Mouse (Mus musculus): ENCODE measurements around the gene Btn1a1. TPM values are rescaled to one million over a fixed set of nuclear protein-coding genes. Genes with fewer than 3 reads are reported as not detected.

Gene Btn1a1
- polyA plus RNA-seq, 1 experiment from 2014 or later, result 0.14 TPM

DNA sequence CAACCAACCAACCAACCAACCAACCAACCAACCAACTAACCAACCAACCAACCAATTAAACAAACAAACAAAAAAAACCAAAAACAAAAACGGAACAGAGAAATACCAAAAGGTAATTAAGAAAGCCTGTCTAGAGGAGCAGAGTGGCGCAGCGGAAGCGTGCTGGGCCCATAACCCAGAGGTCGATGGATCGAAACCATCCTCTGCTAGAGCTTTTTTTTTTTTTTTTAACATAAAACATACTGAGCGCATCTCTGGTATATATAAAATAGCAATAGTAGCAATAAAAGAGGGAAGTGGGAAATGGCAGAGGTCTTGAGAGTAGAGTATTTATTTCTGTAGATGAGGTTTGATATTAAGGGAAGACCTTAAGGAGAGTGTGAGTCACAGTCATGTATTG, 34.2 kb upstream of the Btn1a1 start:
- Histone ChIP-seq H3K36me3 (ENCODE audit: insufficient read depth, low read length) (no peaks in the 10 kb centered on the region), H3K4me2 (replicated peaks; ENCODE audit: low read depth, low read length) (no peak overlapping the region), H3K27ac (ENCODE audit: low read length) (no peak overlapping the region), H3K27me3 (replicated peaks; ENCODE audit: insufficient read depth, low read length) (no peaks in the 10 kb centered on the region), H3K9me3 (ENCODE audit: low read length) (no peaks in the 10 kb centered on the region), H3K9ac (replicated peaks; ENCODE audit: low read depth) (no peak overlapping the region), H3K4me1 (ENCODE audit: insufficient read depth, low read depth, low read length) (peaks cover 9% of the 10 kb centered on the region; the same call in 1 of the 2 replicates), H3K4me3 (ENCODE audit: low read depth, low read length) (no peak overlapping the region)
- TF ChIP-seq EP300 (IDR thresholded peaks at IDR 0.05), result no peak
- no peak for TF ChIP-seq CTCF (IDR thresholded peaks at IDR 0.05)
- ATAC-seq, result no peak
- DNase-seq (ENCODE audit: low spot score), result no peak
- 38% methylated on average over 7 of the region's 7 CpGs for WGBS

DNA sequence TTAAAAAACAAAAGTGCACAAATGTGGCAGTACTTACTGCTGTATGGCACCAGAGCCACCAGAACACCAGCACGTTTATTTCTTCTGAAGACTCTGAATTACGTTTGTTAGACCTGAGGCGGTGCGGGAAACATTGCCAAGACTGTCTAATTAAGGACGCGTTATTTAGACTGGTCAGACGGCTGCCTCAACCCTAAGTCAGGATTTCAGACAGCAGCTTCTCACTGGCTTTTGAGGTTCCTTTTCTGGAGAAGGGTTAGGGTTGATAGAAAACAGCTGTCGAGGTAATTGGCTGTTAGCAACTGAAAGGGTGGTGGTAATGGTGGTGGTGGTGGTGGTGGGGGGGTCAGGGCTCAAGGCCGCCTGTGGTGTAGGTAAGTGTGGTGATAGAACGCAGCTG, 33.0 kb upstream of the Btn1a1 start:
- no peaks in the 10 kb centered on the region for H3K27me3 ChIP-seq (replicated peaks; ENCODE audit: insufficient read depth, low read length)
- DNase-seq (ENCODE audit: low spot score), result peak; percentile 43
- peak overlapping the region; percentile 36 for H3K4me2 ChIP-seq (replicated peaks; ENCODE audit: low read depth, low read length)
- H3K4me1 ChIP-seq (ENCODE audit: insufficient read depth, low read depth, low read length), result peaks cover 9% of the 10 kb centered on the region; the same call in 1 of the 2 replicates
- no peaks in the 10 kb centered on the region for H3K36me3 ChIP-seq (ENCODE audit: insufficient read depth, low read length)
- H3K9me3 ChIP-seq (ENCODE audit: low read length), result no peaks in the 10 kb centered on the region
- H3K9ac ChIP-seq (replicated peaks; ENCODE audit: low read depth), result no peak overlapping the region
- H3K27ac ChIP-seq (ENCODE audit: low read length), result no peak overlapping the region
- peak; percentile 16; the same call in 1 of the 2 replicates for ATAC-seq
- WGBS, result 12% methylated on average over 10 of the region's 10 CpGs
- TF ChIP-seq CTCF (IDR thresholded peaks at IDR 0.05) (no peak), EP300 (IDR thresholded peaks at IDR 0.05) (no peak)
- H3K4me3 ChIP-seq (ENCODE audit: low read depth, low read length), result peak overlapping the region; percentile 11; the same call in 1 of the 2 replicates

DNA sequence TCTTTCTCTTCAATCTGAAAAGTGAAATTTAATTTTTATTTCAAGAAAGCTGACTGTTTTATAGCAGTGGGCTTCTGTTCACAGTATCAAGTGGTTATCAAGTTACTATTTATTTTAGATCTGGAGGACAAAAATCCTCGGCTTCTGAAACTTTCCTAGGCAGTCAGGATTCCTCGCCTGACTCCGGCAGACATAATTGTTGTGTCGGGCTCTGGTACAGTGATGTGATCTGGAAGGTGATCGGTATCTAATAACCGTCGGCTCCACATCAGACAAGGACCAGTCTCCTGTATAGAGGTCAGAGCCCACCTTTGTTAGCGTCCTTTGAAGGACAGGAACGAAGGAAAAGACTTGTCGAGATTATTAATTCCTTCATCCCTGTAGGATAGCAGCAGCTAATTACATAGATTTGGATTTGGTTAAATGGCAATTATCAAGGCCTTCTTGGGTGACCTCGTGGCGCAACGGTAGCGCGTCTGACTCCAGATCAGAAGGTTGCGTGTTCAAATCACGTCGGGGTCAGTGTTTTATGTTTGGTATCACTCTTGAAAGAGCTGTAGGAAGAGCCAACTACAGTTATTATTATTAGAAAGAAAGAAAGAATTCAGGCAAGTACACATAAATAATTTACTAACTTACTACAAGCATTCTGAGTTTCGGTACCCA, 32.1 kb upstream of the Btn1a1 start:
- Histone ChIP-seq H3K4me2 (replicated peaks; ENCODE audit: low read depth, low read length) (peak overlapping the region; percentile 36), H3K9ac (replicated peaks; ENCODE audit: low read depth) (no peak overlapping the region), H3K36me3 (ENCODE audit: insufficient read depth, low read length) (no peaks in the 10 kb centered on the region), H3K27ac (ENCODE audit: low read length) (no peak overlapping the region), H3K9me3 (ENCODE audit: low read length) (no peaks in the 10 kb centered on the region), H3K27me3 (replicated peaks; ENCODE audit: insufficient read depth, low read length) (no peaks in the 10 kb centered on the region), H3K4me3 (ENCODE audit: low read depth, low read length) (peak overlapping the region; percentile 11; the same call in 1 of the 2 replicates), H3K4me1 (ENCODE audit: insufficient read depth, low read depth, low read length) (peaks cover 9% of the 10 kb centered on the region; the same call in 1 of the 2 replicates)
- ATAC-seq, result no peak
- DNase-seq (ENCODE audit: low spot score), result no peak
- TF ChIP-seq CTCF (IDR thresholded peaks at IDR 0.05) (no peak), EP300 (IDR thresholded peaks at IDR 0.05) (no peak)
- WGBS, result 14% methylated on average over 19 of the region's 19 CpGs

DNA sequence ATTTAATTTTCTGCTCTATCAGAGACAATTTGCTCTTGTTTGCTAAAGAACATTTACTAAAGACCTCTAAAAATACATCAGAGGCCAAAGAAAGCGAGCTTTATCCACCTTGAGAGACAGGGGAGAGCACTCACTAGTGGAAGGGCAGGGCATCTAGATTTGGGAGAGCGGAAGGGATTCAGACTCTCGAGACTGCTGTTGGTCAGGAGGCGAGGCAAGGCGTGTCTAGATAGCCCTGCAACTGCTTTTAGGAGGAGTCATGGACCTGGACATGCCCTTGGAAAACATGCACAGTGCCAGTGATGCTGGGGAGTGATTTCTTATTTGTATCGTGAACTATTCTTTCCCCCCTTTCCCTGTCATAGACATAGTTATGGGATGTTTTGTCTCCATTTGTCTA, 29.8 kb upstream of the Btn1a1 start:
- H3K9me3 ChIP-seq (ENCODE audit: low read length), result no peaks in the 10 kb centered on the region
- TF ChIP-seq CTCF (IDR thresholded peaks at IDR 0.05) (no peak), EP300 (IDR thresholded peaks at IDR 0.05) (no peak)
- no peak for DNase-seq (ENCODE audit: low spot score)
- H3K9ac ChIP-seq (replicated peaks; ENCODE audit: low read depth), result no peak overlapping the region
- WGBS, result 84% methylated on average over 6 of the region's 6 CpGs
- no peaks in the 10 kb centered on the region for H3K27me3 ChIP-seq (replicated peaks; ENCODE audit: insufficient read depth, low read length)
- H3K4me2 ChIP-seq (replicated peaks; ENCODE audit: low read depth, low read length), result no peak overlapping the region
- H3K27ac ChIP-seq (ENCODE audit: low read length), result no peak overlapping the region
- no peaks in the 10 kb centered on the region for H3K36me3 ChIP-seq (ENCODE audit: insufficient read depth, low read length)
- ATAC-seq, result no peak
- H3K4me3 ChIP-seq (ENCODE audit: low read depth, low read length), result no peak overlapping the region
- H3K4me1 ChIP-seq (ENCODE audit: insufficient read depth, low read depth, low read length), result peaks cover 9% of the 10 kb centered on the region; the same call in 1 of the 2 replicates

DNA sequence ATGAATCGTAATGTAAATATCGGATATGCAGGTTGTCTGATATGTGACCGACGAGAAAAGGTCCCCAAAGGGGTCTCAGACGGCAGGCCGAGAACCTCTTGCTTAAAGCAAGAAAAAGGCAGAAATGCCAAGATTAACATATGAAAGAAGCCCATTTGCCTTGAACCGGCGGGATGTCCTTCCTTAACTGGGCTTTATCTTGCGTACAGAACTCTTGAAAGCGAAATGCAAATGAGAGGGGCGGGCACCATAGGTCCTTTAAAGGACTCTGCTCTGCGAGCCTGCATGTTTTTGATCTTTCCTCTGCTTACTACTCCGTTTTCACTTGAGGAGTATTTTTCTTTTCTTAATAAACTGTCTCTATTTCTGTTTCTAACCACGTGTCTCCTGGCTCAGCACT, 26.3 kb upstream of the Btn1a1 start:
- ATAC-seq (no peak), DNase-seq (ENCODE audit: low spot score) (no peak)
- Histone ChIP-seq H3K4me2 (replicated peaks; ENCODE audit: low read depth, low read length) (peak overlapping the region; percentile 35), H3K9ac (replicated peaks; ENCODE audit: low read depth) (no peak overlapping the region), H3K9me3 (ENCODE audit: low read length) (no peaks in the 10 kb centered on the region), H3K4me1 (ENCODE audit: insufficient read depth, low read depth, low read length) (peaks cover under 1% of the 10 kb centered on the region; the same call in 1 of the 2 replicates), H3K27me3 (replicated peaks; ENCODE audit: insufficient read depth, low read length) (no peaks in the 10 kb centered on the region), H3K4me3 (ENCODE audit: low read depth, low read length) (peak overlapping the region; percentile 17; the same call in 1 of the 2 replicates), H3K27ac (ENCODE audit: low read length) (no peak overlapping the region), H3K36me3 (ENCODE audit: insufficient read depth, low read length) (no peaks in the 10 kb centered on the region)
- 14% methylated on average over 14 of the region's 14 CpGs for WGBS
- TF ChIP-seq CTCF (IDR thresholded peaks at IDR 0.05) (no peak), EP300 (IDR thresholded peaks at IDR 0.05) (no peak)

DNA sequence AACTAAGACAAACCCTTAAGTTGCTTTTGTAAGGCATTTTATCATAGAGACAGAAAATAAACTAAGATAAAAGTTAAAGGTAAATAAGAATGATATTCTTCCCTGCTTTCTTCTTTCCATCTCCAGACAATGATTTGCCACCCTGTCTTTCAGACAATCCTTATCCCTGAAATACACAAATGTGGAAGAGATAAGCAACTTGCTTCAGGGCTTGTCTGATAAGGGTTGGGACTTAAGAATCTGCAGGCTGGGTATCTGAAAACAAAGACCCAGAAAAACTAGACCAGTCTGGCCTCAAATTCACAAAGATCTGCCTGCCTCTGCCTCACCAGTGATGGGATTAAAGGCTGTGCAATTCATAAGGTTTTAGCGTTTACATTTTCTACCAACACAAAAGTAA, 25.6 kb upstream of the Btn1a1 start:
- WGBS, result 12% methylated on average over 1 of the region's 1 CpGs
- Histone ChIP-seq H3K4me3 (ENCODE audit: low read depth, low read length) (no peak overlapping the region), H3K27ac (ENCODE audit: low read length) (no peak overlapping the region), H3K9ac (replicated peaks; ENCODE audit: low read depth) (no peak overlapping the region), H3K4me1 (ENCODE audit: insufficient read depth, low read depth, low read length) (no peaks in the 10 kb centered on the region), H3K9me3 (ENCODE audit: low read length) (no peaks in the 10 kb centered on the region), H3K36me3 (ENCODE audit: insufficient read depth, low read length) (no peaks in the 10 kb centered on the region), H3K27me3 (replicated peaks; ENCODE audit: insufficient read depth, low read length) (no peaks in the 10 kb centered on the region), H3K4me2 (replicated peaks; ENCODE audit: low read depth, low read length) (no peak overlapping the region)
- DNase-seq (ENCODE audit: low spot score) (no peak), ATAC-seq (no peak)
- no peak for TF ChIP-seq EP300 (IDR thresholded peaks at IDR 0.05)
- no peak for TF ChIP-seq CTCF (IDR thresholded peaks at IDR 0.05)

Measured in lung, postnatal 0 days (tissue).